Mouse (Mus musculus): Measurements from ENCODE around the gene Stab1. TPM values are rescaled to one million over a fixed set of nuclear protein-coding genes. Genes with fewer than 3 reads are reported as not detected.

Stab1 gene
- total RNA-seq, 2 experiments from 2014 or later, result 94.1 to 101 TPM

Other genes starting within 250 kb of the Stab1 start
- gene Itih3, start 244.9 kb downstream of the Stab1 start, total RNA-seq (2021), result 100 to 1,000 TPM in 1 of 2 experiments, 1 to 10 TPM in 1; 4.4 to 139 TPM
- gene Itih1, start 225.4 kb downstream of the Stab1 start, total RNA-seq (2021), result 10 to 100 TPM in 1 of 2 experiments, 1 to 10 TPM in 1; 1.3 to 58.7 TPM
- gene Nek4, start 217.3 kb downstream of the Stab1 start, total RNA-seq (2021), result 10 to 100 TPM; 12.4 to 13.8 TPM
- 10 to 100 TPM; 66.0 to 67.0 TPM for gene Glt8d1, start 167.2 kb downstream of the Stab1 start, total RNA-seq (2021)
- 100 to 1,000 TPM; 232 to 265 TPM for gene Spcs1, start 167.0 kb downstream of the Stab1 start, total RNA-seq (2021)
- 10 to 100 TPM; 71.4 to 77.5 TPM for gene Pbrm1, start 149.5 kb downstream of the Stab1 start, total RNA-seq (2021)
- 10 to 100 TPM; 85.6 to 98.0 TPM for gene Gnl3, start 149.5 kb downstream of the Stab1 start, total RNA-seq (2021)
- gene Smim4, start 39.7 kb downstream of the Stab1 start, total RNA-seq (2021), result 10 to 100 TPM; 62.0 to 76.4 TPM
- gene Nt5dc2, start 37.6 kb downstream of the Stab1 start, total RNA-seq (2021), result 10 to 100 TPM; 82.1 to 84.4 TPM
- 10 to 100 TPM in 1 of 2 experiments, 1 to 10 TPM in 1; 5.0 to 13.9 TPM for gene Tnnc1, start 39.7 kb upstream of the Stab1 start, total RNA-seq (2021)
- 100 to 1,000 TPM; 496 to 522 TPM for gene Nisch, start 48.3 kb upstream of the Stab1 start, total RNA-seq (2021)
- 10 to 100 TPM; 12.6 to 20.0 TPM for gene Sema3g, start 49.2 kb upstream of the Stab1 start, total RNA-seq (2021)
- 10 to 100 TPM; 12.4 to 12.6 TPM for gene Phf7, start 82.7 kb upstream of the Stab1 start, total RNA-seq (2021)
- gene Bap1, start 82.8 kb upstream of the Stab1 start, total RNA-seq (2021), result 10 to 100 TPM; 82.9 to 83.7 TPM
- gene Dnah1, start 155.3 kb upstream of the Stab1 start, total RNA-seq (2021), result 1 to 10 TPM; 2.4 to 3.2 TPM
- gene Capn7, start 168.0 kb upstream of the Stab1 start, total RNA-seq (2021), result 10 to 100 TPM; 47.0 to 53.0 TPM